Mouse (Mus musculus) left cerebral cortex, postnatal 14 days (tissue): ENCODE results near the gene Actr1a. TPM values are rescaled to one million over a fixed set of nuclear protein-coding genes. Genes with fewer than 3 reads are reported as not detected.

Experiments used
- DNase-seq, 2 experiments: peaks; one replicate each; pipeline ENCODE4 v3.0.0; 2021 to 2022; ENCODE audit warnings: low spot score in 2 of 2, mixed read lengths in 1 of 2
- intact Hi-C: fragments of 180-260 bp; cut with DNase I; formaldehyde crosslinking; loops from one replicate; pipeline ENCODE4 v1.15.1; 2025
- microRNA-seq, 2 experiments: library from miRNA; unstranded; fragments of <30 nt; microRNA quantifications; one replicate each; pipeline ENCODE4 v1.2.0; 2022
- total RNA-seq, 2 experiments: library from RNA; stranded (reverse); gene quantifications; 2 replicates each; pipeline ENCODE4 v1.2.3; 2021

Gene Actr1a
- total RNA-seq, 2 experiments from 2014 or later = 217 to 220 TPM

DNA sequence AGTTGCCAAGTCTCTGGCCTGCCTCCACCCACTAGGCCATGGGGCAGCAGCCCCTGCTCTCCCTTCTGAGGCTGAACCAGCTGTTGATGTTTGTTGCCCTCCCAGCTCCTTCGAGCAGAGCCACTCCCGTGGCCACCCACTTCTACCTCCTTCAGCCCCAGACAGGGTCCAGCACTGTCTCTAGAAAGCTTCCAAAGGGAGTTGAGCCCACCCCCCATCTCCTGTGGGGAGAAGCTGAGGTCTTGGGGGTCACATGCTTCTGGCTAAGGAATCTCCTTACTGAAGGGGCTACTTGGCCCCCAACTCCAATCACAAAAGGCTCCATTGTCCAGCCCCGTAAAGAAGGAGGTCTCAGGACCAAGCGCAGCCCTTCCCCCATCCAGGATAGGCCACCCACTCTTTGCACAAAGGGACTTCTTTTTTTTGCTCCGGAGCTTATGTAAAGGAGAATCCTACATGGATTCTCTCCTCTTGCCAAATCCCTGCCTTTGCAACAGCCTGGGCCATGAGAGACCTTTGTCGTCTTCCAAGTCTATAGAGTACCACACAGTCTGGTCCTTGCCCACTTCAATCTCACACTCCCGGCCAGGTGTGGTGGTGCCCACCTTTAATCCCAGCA is 62.7 kb downstream of the Actr1a start:
- intact Hi-C loops = no loop called here
- no peak for DNase-seq

DNA sequence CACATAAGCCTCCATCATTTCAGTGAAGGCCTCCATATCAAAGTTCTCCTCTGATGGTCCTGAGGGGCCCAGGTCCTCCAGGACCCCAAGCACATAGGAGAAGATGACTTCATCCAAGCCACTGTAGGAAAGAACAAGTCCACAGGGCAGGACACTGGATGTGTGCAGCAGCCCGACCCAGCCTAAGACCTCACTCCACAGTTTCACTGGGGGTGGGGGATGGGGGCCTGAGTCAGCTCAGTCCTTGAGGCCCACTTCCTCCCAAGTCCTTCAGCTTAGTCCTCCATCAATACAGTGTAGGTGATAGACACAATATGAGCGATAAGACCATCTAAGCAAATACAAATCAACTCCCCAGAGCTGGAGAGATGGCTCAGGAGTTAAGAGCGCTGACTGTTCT is 63.6 kb downstream of the Actr1a start:
- intact Hi-C loops = no loop called here
- DNase-seq = no peak

DNA sequence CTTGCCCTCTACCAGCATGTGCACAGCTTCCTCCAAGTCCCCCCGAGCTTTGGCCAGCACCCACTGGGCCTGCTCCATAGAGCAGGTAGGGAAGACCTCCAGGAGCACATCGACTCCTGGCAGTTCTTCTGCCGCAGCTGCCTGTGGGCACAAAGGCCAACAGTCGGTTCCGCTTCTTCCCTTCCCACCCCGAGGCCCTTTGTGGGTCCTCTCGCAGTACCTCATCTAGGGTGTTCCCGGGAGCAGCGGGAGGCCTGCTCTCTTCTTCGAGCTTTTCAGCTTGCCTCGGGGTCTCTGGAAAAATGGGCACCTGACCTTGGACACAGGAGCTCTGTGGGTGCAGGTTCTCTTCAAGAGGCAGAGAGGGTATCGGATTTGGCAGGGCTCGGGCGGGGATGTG is 64.2 kb downstream of the Actr1a start:
- intact Hi-C loops = no loop called here
- DNase-seq = no peak

DNA sequence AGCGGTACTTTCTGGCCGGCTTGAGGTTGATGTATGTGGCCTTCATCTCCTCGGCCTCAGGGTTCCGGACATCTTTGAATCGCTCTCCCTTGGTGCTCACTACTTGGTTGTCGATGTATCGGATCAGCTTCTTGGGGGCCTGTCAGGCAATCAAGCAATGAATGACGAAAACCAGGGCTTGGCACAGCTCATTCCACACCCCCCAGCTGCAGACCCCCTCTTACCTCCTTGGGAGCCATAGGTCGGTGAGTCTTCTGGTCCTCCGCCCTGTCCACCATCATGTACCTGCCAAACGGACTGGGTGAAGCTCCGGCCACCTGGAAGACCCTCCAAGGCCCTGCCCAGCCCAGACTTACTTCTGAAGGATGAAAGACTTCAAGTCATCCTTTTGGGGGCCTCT is 64.9 kb downstream of the Actr1a start:
- no peak for DNase-seq
- intact Hi-C loops = no loop called here

DNA sequence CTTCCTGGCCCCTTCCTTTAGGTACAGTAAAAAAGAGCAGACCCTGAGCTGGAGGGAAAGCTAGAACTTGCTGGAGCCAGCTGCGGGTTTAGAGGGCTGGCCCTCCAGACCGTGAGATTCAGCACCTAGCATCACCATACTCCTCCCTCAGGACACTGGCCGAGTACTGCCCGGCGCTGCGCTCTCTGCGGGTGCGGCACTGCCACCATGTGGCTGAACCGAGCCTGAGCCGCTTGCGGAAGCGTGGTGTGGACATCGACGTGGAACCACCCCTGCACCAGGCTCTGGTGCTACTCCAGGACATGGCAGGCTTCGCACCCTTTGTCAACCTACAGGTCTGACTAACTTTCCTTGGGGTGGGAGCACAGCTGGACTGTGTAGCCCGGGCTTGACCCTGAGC is 65.6 kb downstream of the Actr1a start:
- peak in 1 of 2 experiments; percentile 84 for DNase-seq
- intact Hi-C loops = no loop called here

DNA sequence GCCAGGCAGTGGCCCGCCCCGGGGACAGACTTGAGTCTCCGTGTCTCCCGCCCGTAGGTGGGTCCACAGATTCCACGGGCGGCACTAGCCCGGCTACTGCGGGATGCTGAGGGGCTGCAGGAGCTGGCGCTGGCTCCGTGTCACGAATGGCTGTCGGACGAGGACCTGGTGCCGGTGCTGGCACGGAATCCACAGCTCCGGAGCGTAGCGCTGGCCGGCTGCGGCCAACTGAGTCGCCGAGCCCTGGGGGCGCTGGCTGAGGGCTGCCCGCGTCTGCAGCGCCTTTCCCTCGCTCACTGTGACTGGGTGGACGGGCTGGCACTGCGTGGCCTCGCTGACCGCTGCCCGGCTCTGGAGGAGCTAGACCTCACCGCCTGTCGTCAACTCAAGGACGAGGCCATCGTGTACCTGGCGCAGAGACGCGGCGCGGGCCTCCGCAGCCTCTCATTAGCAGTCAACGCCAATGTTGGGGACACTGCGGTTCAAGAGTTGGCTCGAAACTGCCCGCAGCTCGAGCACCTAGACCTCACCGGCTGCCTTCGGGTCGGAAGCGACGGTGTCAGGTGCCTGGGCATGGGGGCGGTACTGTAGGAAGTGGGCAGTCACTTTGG is 66.4 kb downstream of the Actr1a start:
- no peak for DNase-seq
- intact Hi-C loops = no loop called here

DNA sequence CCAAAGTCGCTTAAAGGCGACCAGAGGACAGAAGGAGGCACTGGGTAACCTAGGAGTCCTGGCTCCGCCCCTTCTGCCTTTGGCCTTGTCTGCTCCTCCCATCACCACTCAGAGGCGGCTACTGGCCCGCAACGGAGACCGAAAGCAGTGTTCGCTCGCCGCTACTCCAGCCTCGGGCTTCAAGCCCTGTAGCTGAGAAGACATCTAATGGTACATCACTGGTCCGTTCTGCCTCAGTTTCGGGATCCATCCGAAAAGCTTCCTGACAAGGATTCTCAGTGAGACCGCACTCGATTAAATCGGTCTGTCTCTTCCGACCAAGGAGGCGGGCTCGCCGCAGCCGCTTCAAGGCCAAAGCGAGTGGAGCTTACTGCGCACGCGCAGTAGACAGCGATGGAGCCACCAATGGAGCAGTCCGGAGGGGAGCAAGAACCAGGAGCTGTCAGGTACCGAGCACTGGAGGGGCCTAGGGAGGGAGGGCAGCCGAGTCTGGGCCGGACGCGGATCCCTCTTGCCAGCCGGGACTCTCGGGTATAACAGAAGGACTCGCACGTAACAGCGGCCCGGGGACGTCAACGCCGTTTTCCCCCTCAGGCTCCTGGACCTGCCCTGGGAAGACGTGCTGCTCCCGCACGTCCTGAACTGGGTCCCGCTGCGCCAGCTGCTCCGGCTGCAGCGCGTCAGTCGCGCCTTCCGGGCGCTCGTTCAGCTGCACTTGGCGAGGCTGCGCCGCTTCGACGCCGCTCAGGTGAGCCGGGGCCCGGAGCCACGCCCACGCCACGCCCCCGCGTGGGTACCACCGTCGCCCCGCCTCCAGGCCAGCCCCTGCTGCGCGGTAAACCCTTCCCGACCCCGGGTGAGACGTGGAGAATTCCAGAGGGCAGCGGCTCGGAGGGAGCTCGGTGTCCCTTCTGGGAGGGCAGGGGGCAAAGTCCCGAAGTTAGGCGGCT is 67.2 kb downstream of the Actr1a start, which contains the start of gene Fbxl15:
Gene Fbxl15, plus strand, starts transcription at position 104 of the 950 bp plus-strand sequence.
- DNase-seq = peak; percentile 97 to 98
- intact Hi-C loops = no loop called here

DNA sequence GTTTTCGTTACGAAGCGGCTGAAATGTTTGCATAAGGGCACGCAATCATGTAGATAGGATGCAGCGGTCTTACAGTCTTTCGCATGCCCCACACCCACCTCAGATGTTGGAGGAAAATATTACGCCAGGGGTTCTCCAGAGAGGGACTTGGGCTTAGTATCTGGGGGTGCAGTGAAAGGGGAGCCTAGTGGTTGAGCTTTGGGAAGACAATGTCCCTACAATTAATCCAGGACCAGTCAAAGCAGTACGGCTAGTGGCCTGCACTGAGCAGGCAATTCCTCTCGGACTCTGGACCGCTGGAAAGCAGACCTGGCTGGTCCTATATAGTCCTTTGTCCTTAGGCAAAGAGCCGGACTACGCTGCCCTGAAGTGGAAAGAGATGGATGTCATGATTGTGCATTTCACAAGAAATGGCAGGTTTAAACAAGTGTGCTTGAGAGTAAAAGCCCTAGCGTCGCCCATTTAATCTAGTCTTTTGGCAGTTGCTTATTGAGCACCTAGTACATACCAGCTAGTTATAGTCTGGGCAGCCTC is 68.0 kb downstream of the Actr1a start:
- no peak for DNase-seq
- intact Hi-C loops = no loop called here

Small RNA genes lying within 50 kb of the gene (microRNA-seq; reads per million reads assigned to microRNA genes)
- gene Mir146b = 1.8 to 8.8 reads per million in 2 experiments

Other genes with a start within 250 kb of the Actr1a start
- not detected for gene Pitx3, start 247.4 kb downstream of the Actr1a start, total RNA-seq
- gene Gbf1, start 243.2 kb downstream of the Actr1a start, total RNA-seq = 100 to 1,000 TPM in 1 of 2 experiments, 10 to 100 TPM in 1; 90.3 to 100 TPM
- gene Nfkb2, start 91.4 kb downstream of the Actr1a start, total RNA-seq = 1 to 10 TPM; 1.8 to 2.8 TPM
- gene Psd, start 68.6 kb downstream of the Actr1a start, total RNA-seq = 100 to 1,000 TPM; 580 to 627 TPM
- gene Fbxl15, start 67.6 kb downstream of the Actr1a start, total RNA-seq = 10 to 100 TPM; 26.4 to 50.4 TPM
- 100 to 1,000 TPM; 186 to 274 TPM for gene Cuedc2, start 57.0 kb downstream of the Actr1a start, total RNA-seq
- 10 to 100 TPM; 28.7 to 47.5 TPM for gene Mfsd13a, start 54.6 kb downstream of the Actr1a start, total RNA-seq
- 1 to 10 TPM in 1 of 2 experiments, under 1 TPM in 1; 0.94 to 1.1 TPM for gene 2310034G01Rik, start 45.4 kb downstream of the Actr1a start, total RNA-seq
- 10 to 100 TPM; 16.8 to 18.6 TPM for gene Sufu, start 1.1 kb upstream of the Actr1a start, total RNA-seq
- gene Trim8, start 106.0 kb upstream of the Actr1a start, total RNA-seq = 100 to 1,000 TPM; 103 to 110 TPM
- gene Arl3, start 177.4 kb upstream of the Actr1a start, total RNA-seq = 100 to 1,000 TPM; 103 to 116 TPM
- 1 to 10 TPM; 4.1 to 6.0 TPM for gene Sfxn2, start 177.6 kb upstream of the Actr1a start, total RNA-seq
- gene Wbp1l, start 203.3 kb upstream of the Actr1a start, total RNA-seq = 10 to 100 TPM; 40.5 to 45.8 TPM